Mouse (Mus musculus): Measurements from ENCODE around the gene Dcbld1.
A peak's percentile ranks its signal among the peaks of the same experiment; 100 is the strongest.
"Not testable (repeated sequence)": the region's sequence is repeated elsewhere in the genome, so short reads cannot be mapped to it uniquely, and the experiment has no call there.

Gene Dcbld1

GRCm38 (mm10) chr10:52264162-52264561 is 30.7 kb downstream of the Dcbld1 start:
- DNase-seq = no peak

GRCm38 (mm10) chr10:52268879-52269278 is 35.5 kb downstream of the Dcbld1 start:
- DNase-seq = no peak

- DNase-seq = no peak
Measured at GRCm38 (mm10) chr10:52271385-52271784, 38.0 kb downstream of the Dcbld1 start.

GRCm38 (mm10) chr10:52273012-52273411 is 39.6 kb downstream of the Dcbld1 start:
- no peak for DNase-seq

- no peak for DNase-seq
Measured at GRCm38 (mm10) chr10:52274001-52274909, 40.8 kb downstream of the Dcbld1 start.

- DNase-seq = no peak
Measured at GRCm38 (mm10) chr10:52274910-52275604, 41.6 kb downstream of the Dcbld1 start.

GRCm38 (mm10) chr10:52276579-52276978 is 43.2 kb downstream of the Dcbld1 start:
- no peak for DNase-seq

GRCm38 (mm10) chr10:52277564-52277963 is 44.1 kb downstream of the Dcbld1 start:
- not testable (repeated sequence) for DNase-seq

- DNase-seq = peak; percentile 10
Measured at GRCm38 (mm10) chr10:52278011-52278434, 44.6 kb downstream of the Dcbld1 start.

GRCm38 (mm10) chr10:52278866-52279265 is 45.4 kb downstream of the Dcbld1 start:
- DNase-seq = no peak

- no peak for DNase-seq
Measured at GRCm38 (mm10) chr10:52279876-52280275, 46.5 kb downstream of the Dcbld1 start.

GRCm38 (mm10) chr10:52280623-52281022 is 47.2 kb downstream of the Dcbld1 start:
- DNase-seq = no peak

- no peak for DNase-seq
Measured at GRCm38 (mm10) chr10:52281337-52281736, 47.9 kb downstream of the Dcbld1 start.

- DNase-seq = no peak
Measured at GRCm38 (mm10) chr10:52284578-52284977, 51.2 kb downstream of the Dcbld1 start.

- DNase-seq = no peak
Measured at GRCm38 (mm10) chr10:52287852-52288533, 54.6 kb downstream of the Dcbld1 start.

- DNase-seq = no peak
Measured at GRCm38 (mm10) chr10:52289261-52289660, 55.8 kb downstream of the Dcbld1 start.

GRCm38 (mm10) chr10:52292391-52292790 is 59.0 kb downstream of the Dcbld1 start:
- DNase-seq = not testable (repeated sequence)

- DNase-seq = no peak
Measured at GRCm38 (mm10) chr10:52293921-52294577, 60.6 kb downstream of the Dcbld1 start.

- DNase-seq = no peak
Measured at GRCm38 (mm10) chr10:52295934-52296333, 62.5 kb downstream of the Dcbld1 start.

- DNase-seq = not testable (repeated sequence)
Measured at GRCm38 (mm10) chr10:52298568-52298967, 65.1 kb downstream of the Dcbld1 start.

GRCm38 (mm10) chr10:52301766-52302165 is 68.3 kb downstream of the Dcbld1 start:
- no peak for DNase-seq

- DNase-seq = no peak
Measured at GRCm38 (mm10) chr10:52302271-52302670, 68.9 kb downstream of the Dcbld1 start.

- DNase-seq = no peak
Measured at GRCm38 (mm10) chr10:52304574-52304973, 71.2 kb downstream of the Dcbld1 start.

All from cerebellum, adult 9-11 months (tissue).